Mouse (Mus musculus): ENCODE results near the gene Gm20388.

DNA sequence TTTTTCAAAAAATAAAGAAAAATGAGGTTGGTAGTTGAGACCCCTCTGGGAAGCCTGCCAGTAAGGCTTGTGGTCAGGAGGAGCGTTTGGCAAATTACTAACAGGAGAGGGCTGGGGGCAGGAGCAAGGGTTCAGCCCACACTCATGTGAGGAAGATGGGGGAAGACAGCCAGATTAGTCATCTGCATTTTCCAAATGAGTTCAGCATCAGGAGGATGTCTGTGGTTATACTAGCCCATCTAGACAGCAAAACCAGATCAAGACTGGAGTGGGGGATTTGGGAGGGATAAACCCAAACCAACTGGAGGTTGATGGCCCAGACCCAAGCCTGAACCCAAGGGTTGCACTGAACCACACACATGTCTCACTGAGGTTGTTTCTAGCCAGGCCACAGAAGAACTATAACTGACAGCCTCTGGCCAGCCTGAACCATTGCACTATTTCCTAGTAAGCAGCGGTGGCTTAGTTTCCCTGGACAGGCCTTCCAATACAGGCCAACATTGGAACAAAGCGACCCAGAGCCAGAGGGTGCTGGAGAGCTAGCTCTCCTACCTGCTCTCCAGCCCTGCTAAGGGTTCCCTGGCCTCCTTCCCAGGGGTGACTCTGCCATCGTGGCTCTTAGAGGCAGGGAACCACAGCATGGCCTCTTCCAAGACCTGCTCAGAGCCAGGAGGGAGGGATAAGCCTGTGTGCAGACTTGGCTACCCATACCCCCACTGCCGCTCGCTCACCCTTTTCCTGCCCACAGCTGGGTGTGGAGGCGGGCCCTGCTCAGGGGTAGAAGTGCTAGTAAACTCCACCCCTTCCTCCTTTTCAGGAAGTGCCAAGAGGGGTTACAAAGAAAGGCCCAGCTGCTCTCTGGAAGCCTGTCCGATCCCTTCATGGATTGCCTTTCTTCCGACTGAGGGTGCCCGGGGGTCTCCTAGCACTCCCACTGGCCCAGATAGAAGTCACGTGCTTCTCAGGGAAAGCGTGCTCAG is 2645.7 kb downstream of the Gm20388 start:
- TF ChIP-seq CTCF (IDR thresholded peaks at IDR 0.05; ENCODE audit: low read depth) = no peak
- TF ChIP-seq EP300 (IDR thresholded peaks at IDR 0.05; ENCODE audit: low read depth) = no peak
